Mouse (Mus musculus) forebrain, embryonic 14.5 days (tissue): ENCODE data around the gene Fchsd2. TPM values are rescaled to one million over a fixed set of nuclear protein-coding genes. Genes with fewer than 3 reads are reported as not detected.

ENCODE experiments used
- ATAC-seq: fragments of 200-750 bp; cut with Nextera tagmentation; 2 replicates; pipeline ENCODE4 v1.8.0; 2017; ENCODE audit warnings: mild to moderate bottlenecking, moderate library complexity
- DNase-seq: peaks from one replicate; pipeline ENCODE4 v3.0.0-alpha.2; 2015; ENCODE audit warnings: low spot score
- H3K27ac ChIP-seq: fragments of 300-500 bp; sonication (generic); 2 replicates; pipeline ENCODE4 v1.5.1; 2014; ENCODE audit warnings: low read depth, mild to moderate bottlenecking, control low read depth, low read length, moderate library complexity
- H3K27me3 ChIP-seq: fragments of 300-500 bp; sonication (generic); replicated peaks from 2 replicates; pipeline ENCODE4 v1.6.1; 2014; ENCODE audit warnings: low read length, control low read depth, mixed read lengths; ENCODE audit not compliant: control insufficient read depth, insufficient read depth
- H3K36me3 ChIP-seq: fragments of 300-500 bp; sonication (generic); 2 replicates; pipeline ENCODE4 v1.6.1; 2014; ENCODE audit warnings: low read length, control low read depth; ENCODE audit not compliant: control insufficient read depth, insufficient read depth
- H3K4me1 ChIP-seq: fragments of 300-500 bp; sonication (generic); 2 replicates; pipeline ENCODE4 v1.6.1; 2014; ENCODE audit warnings: antibody characterized with exemption, low read length, control low read depth; ENCODE audit not compliant: control insufficient read depth, insufficient read depth
- H3K4me2 ChIP-seq: fragments of 300-500 bp; sonication (generic); 2 replicates; pipeline ENCODE4 v1.6.1; 2014; ENCODE audit warnings: mild to moderate bottlenecking, control low read depth, low read length
- H3K4me3 ChIP-seq: fragments of 300-500 bp; sonication (generic); 2 replicates; pipeline ENCODE4 v1.5.1; 2014; ENCODE audit warnings: low read depth, low read length, control low read depth
- H3K9ac ChIP-seq: fragments of 300-500 bp; sonication (generic); 2 replicates; pipeline ENCODE4 v1.6.1; 2014; ENCODE audit warnings: mild to moderate bottlenecking, low read length, control low read depth, moderate library complexity
- H3K9me3 ChIP-seq: fragments of 300-500 bp; sonication (generic); replicated peaks from 2 replicates; pipeline ENCODE4 v1.6.1; 2016; ENCODE audit warnings: low read length, control low read depth, mixed read lengths; ENCODE audit not compliant: control insufficient read depth
- WGBS: fragments of 180-500 bp; shearing (Covaris S2); extraction: QIAGEN DNeasy Blood & Tissue Kit; methylation state at CpG from one replicate; pipeline ENCODE4 v1.1.7; 2014; 5-methylcytosine and 5-hydroxymethylcytosine counted together
- polyA plus RNA-seq: library from polyadenylated mRNA; unstranded; fragments of >200 nt; fragmentation: Nextera tagmentation; extraction: Ambion mirVana; gene quantifications from 2 replicates; pipeline ENCODE4 v1.2.1, GENCODE M21; 2014

Gene Fchsd2
- polyA plus RNA-seq: 27.9 and 40.2 TPM in 2 replicates

- Histone ChIP-seq H3K4me2 (no peak within 1 kb of the TSS), H3K4me3 (no peak within 1 kb of the TSS), H3K4me1 (no peaks in the 10 kb centered on the region), H3K9me3 (no peaks in the 10 kb centered on the region), H3K9ac (no peak within 1 kb of the TSS), H3K27me3 (no peaks in the 10 kb centered on the region), H3K27ac (no peak within 1 kb of the TSS), H3K36me3 (no peaks in the 10 kb centered on the region)
- no peak for ATAC-seq
- 62% methylated on average over 7 of the region's 7 CpGs for WGBS
- DNase-seq: peak; percentile 34
Measured at GRCm38 (mm10) chr7:101092618-101093017, at the start of gene Fchsd2. TSS of gene Fchsd2 (plus strand) at chr7:101092863.

GRCm38 (mm10) chr7:101043846-101044541, 48.7 kb upstream of the Fchsd2 start:
- Histone ChIP-seq H3K27me3 (no peaks in the 10 kb centered on the region), H3K27ac (no peak overlapping the region), H3K4me3 (no peak overlapping the region), H3K9me3 (no peaks in the 10 kb centered on the region), H3K4me2 (no peak overlapping the region), H3K36me3 (no peaks in the 10 kb centered on the region), H3K4me1 (no peaks in the 10 kb centered on the region), H3K9ac (no peak overlapping the region)
- 54% methylated on average over 8 of the region's 8 CpGs for WGBS
- DNase-seq (no peak), ATAC-seq (no peak)

GRCm38 (mm10) chr7:101048247-101048646, 44.4 kb upstream of the Fchsd2 start:
- Histone ChIP-seq H3K4me2 (no peak overlapping the region), H3K9ac (no peak overlapping the region), H3K36me3 (no peaks in the 10 kb centered on the region), H3K27me3 (no peaks in the 10 kb centered on the region), H3K4me1 (no peaks in the 10 kb centered on the region), H3K9me3 (no peaks in the 10 kb centered on the region), H3K27ac (no peak overlapping the region), H3K4me3 (no peak overlapping the region)
- no peak for DNase-seq
- ATAC-seq: no peak
- WGBS: 75% methylated on average over 5 of the region's 5 CpGs

- no peak overlapping the region for H3K4me2 ChIP-seq
- ATAC-seq (no peak), DNase-seq (no peak)
- H3K9ac ChIP-seq: no peak overlapping the region
- H3K36me3 ChIP-seq: no peaks in the 10 kb centered on the region
- no peaks in the 10 kb centered on the region for H3K9me3 ChIP-seq
- no peak overlapping the region for H3K27ac ChIP-seq
- 89% methylated on average over 7 of the region's 7 CpGs for WGBS
- no peaks in the 10 kb centered on the region for H3K4me1 ChIP-seq
- no peak overlapping the region for H3K4me3 ChIP-seq
- no peaks in the 10 kb centered on the region for H3K27me3 ChIP-seq
Measured at GRCm38 (mm10) chr7:101049326-101050087, 43.2 kb upstream of the Fchsd2 start.

GRCm38 (mm10) chr7:101050724-101051550, 41.7 kb upstream of the Fchsd2 start:
- Histone ChIP-seq H3K9ac (no peak overlapping the region), H3K9me3 (no peaks in the 10 kb centered on the region), H3K4me3 (no peak overlapping the region), H3K27ac (no peak overlapping the region), H3K36me3 (no peaks in the 10 kb centered on the region), H3K27me3 (no peaks in the 10 kb centered on the region), H3K4me1 (no peaks in the 10 kb centered on the region), H3K4me2 (no peak overlapping the region)
- 78% methylated on average over 13 of the region's 13 CpGs for WGBS
- ATAC-seq (no peak), DNase-seq (no peak)

GRCm38 (mm10) chr7:101051551-101052221, 41.0 kb upstream of the Fchsd2 start:
- H3K9ac ChIP-seq: no peak overlapping the region
- no peak overlapping the region for H3K4me2 ChIP-seq
- ATAC-seq (peak; percentile 66), DNase-seq (peak; percentile 87)
- H3K27ac ChIP-seq: no peak overlapping the region
- no peak overlapping the region for H3K4me3 ChIP-seq
- 16% methylated on average over 11 of the region's 11 CpGs for WGBS
- H3K4me1 ChIP-seq: no peaks in the 10 kb centered on the region
- no peaks in the 10 kb centered on the region for H3K9me3 ChIP-seq
- H3K36me3 ChIP-seq: no peaks in the 10 kb centered on the region
- H3K27me3 ChIP-seq: no peaks in the 10 kb centered on the region

- Histone ChIP-seq H3K9me3 (no peaks in the 10 kb centered on the region), H3K4me3 (no peak overlapping the region), H3K4me1 (no peaks in the 10 kb centered on the region), H3K27me3 (no peaks in the 10 kb centered on the region), H3K27ac (no peak overlapping the region), H3K9ac (no peak overlapping the region), H3K4me2 (no peak overlapping the region), H3K36me3 (no peaks in the 10 kb centered on the region)
- ATAC-seq: no peak
- no peak for DNase-seq
- 68% methylated on average over 2 of the region's 2 CpGs for WGBS
Measured at GRCm38 (mm10) chr7:101053136-101053535, 39.5 kb upstream of the Fchsd2 start.

- Histone ChIP-seq H3K36me3 (no peaks in the 10 kb centered on the region), H3K9me3 (no peaks in the 10 kb centered on the region), H3K4me1 (no peaks in the 10 kb centered on the region), H3K9ac (no peak overlapping the region), H3K4me3 (no peak overlapping the region), H3K27me3 (no peaks in the 10 kb centered on the region), H3K27ac (no peak overlapping the region), H3K4me2 (no peak overlapping the region)
- 65% methylated on average over 4 of the region's 4 CpGs for WGBS
- ATAC-seq (no peak), DNase-seq (no peak)
Measured at GRCm38 (mm10) chr7:101057309-101057708, 35.4 kb upstream of the Fchsd2 start.
